Mouse (Mus musculus) lung, embryonic 16.5 days (tissue): Measurements from ENCODE around the gene Mdk. TPM values are rescaled to one million over a fixed set of nuclear protein-coding genes. Genes with fewer than 3 reads are reported as not detected.

Experiments
- ATAC-seq: fragments of 200-750 bp; cut with Nextera tagmentation; 2 replicates; pipeline ENCODE4 v1.8.0; 2017; ENCODE audit warnings: low read depth, mild to moderate bottlenecking, moderate library complexity
- H3K27ac ChIP-seq: fragments of 300-500 bp; sonication (generic); 2 replicates; pipeline ENCODE4 v1.5.1; 2014; ENCODE audit warnings: mild to moderate bottlenecking, control low read depth, low read length
- H3K27me3 ChIP-seq: fragments of 300-500 bp; sonication (generic); 2 replicates; pipeline ENCODE4 v1.6.1; 2014; ENCODE audit warnings: low read depth, low read length, mixed read lengths; ENCODE audit not compliant: control insufficient read depth, insufficient read depth
- H3K36me3 ChIP-seq: fragments of 300-500 bp; sonication (generic); 2 replicates; pipeline ENCODE4 v1.6.1; 2014; ENCODE audit warnings: low read length; ENCODE audit not compliant: control insufficient read depth, insufficient read depth
- H3K4me1 ChIP-seq: fragments of 300-500 bp; sonication (generic); replicated peaks from 2 replicates; pipeline ENCODE4 v1.6.1; 2014; ENCODE audit warnings: low read length, mixed read lengths; ENCODE audit not compliant: control insufficient read depth, insufficient read depth
- H3K4me2 ChIP-seq: fragments of 300-500 bp; sonication (generic); 2 replicates; pipeline ENCODE4 v1.6.1; 2014; ENCODE audit warnings: low read depth, low read length, control low read depth
- H3K4me3 ChIP-seq: fragments of 300-500 bp; sonication (generic); 2 replicates; pipeline ENCODE4 v1.5.1; 2014; ENCODE audit warnings: mild to moderate bottlenecking, low read length, control low read depth
- H3K9ac ChIP-seq: fragments of 300-500 bp; sonication (generic); 2 replicates; pipeline ENCODE4 v1.6.1; 2014; ENCODE audit warnings: low read length, control low read depth
- H3K9me3 ChIP-seq: fragments of 300-500 bp; sonication (generic); 2 replicates; pipeline ENCODE4 v1.6.1; 2016; ENCODE audit warnings: low read length; ENCODE audit not compliant: control insufficient read depth
- WGBS: fragments of 180-500 bp; shearing (Covaris S2); extraction: QIAGEN DNeasy Blood & Tissue Kit; methylation state at CpG from one replicate; pipeline ENCODE4 v1.1.7; 2014; 5-methylcytosine and 5-hydroxymethylcytosine counted together
- polyA plus RNA-seq: library from polyadenylated mRNA; unstranded; fragments of >200 nt; fragmentation: Nextera tagmentation; extraction: Ambion mirVana; gene quantifications from 2 replicates; pipeline ENCODE4 v1.2.1, GENCODE M21; 2015

The Mdk gene
- polyA plus RNA-seq, 1 experiment from 2014 or later = 776 TPM

DNA sequence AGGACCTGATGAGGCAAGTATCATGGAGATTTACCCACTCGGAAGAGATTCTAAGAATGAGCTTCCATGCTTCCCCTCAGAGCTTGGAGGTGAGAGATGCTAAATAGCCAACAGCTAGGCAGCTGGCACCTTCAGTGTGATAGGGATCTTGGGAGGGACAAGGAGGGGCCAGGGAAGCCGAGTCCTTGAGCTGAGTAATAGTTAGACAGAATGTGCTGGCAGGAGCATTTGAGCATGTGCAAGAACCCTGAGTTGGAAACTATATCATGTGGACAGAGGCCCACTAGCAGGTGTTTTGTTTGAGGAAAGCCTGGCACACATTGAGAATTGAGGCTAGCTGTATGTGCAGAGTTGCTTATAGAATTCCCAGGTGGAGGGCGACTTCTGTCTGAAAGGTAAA, 19.5 kb downstream of the Mdk start:
- Histone ChIP-seq H3K36me3 (peaks cover 19% of the 10 kb centered on the region), H3K27ac (no peak overlapping the region), H3K4me2 (no peak overlapping the region), H3K27me3 (no peaks in the 10 kb centered on the region), H3K4me3 (no peak overlapping the region), H3K9ac (no peak overlapping the region), H3K4me1 (no peaks in the 10 kb centered on the region), H3K9me3 (no peaks in the 10 kb centered on the region)
- no peak for ATAC-seq
- 53% methylated on average over 3 of the region's 3 CpGs for WGBS

DNA sequence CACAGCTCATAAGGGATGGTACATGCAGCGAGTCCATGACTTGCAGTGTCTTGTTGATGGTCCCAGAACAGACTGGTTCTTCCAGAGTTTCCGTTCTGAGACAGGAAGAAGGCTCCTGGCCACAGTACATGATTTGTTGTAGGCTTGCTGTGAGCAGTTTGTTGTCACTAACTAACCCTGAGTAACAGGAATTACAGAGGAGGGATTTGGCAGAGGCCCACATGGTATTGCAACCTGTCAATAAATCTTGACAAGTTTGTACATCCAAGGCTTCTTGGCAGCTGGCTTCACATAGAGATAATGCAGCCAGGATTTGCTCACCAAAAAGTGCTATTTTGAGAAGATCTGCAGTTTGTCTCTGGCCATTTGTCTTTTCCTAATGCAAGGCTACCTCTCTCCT, 26.0 kb downstream of the Mdk start:
- 96% methylated on average over 2 of the region's 2 CpGs for WGBS
- Histone ChIP-seq H3K9ac (no peak overlapping the region), H3K27me3 (no peaks in the 10 kb centered on the region), H3K36me3 (0 out of 2 replicates have a peak, but pooled peaks cover 6% of the 10 kb centered on the region), H3K9me3 (no peaks in the 10 kb centered on the region), H3K27ac (no peak overlapping the region), H3K4me2 (no peak overlapping the region), H3K4me3 (no peak overlapping the region), H3K4me1 (no peaks in the 10 kb centered on the region)
- ATAC-seq = no peak

DNA sequence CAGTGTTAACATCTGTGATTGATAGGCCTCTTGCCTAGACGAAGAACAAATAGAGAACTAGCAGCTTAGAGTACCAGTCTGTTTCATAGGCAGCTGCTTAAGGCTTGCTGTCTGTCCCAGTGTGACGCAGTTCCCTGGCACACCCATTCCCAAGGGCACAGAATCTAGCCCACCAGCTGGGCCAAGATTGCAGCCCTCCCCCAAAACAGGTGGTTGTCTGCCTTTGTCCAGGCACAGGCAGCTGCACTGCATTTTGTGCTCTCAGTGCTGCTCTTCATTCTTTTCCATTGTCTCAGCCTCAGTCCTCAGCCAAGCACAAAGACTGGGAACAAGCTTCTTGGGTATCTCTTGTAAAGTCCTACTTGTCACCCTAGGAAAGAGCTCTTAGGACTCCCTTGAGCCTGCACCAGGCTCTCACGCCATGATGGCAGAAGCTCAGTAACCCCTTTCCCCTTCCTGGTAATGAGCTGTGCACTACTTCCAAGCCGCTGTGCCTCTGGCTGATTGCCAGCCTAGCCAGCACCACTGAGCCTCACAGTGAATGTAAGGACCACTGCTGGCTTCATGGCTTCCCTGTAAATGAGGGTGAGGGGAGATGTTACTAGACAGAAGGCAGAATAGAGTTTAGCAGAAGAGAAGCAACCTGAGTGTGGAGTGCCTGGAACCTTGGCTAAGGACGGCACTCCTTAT, 27.3 kb downstream of the Mdk start:
- H3K4me2 ChIP-seq = no peak overlapping the region
- WGBS = 63% methylated on average over 5 of the region's 5 CpGs
- H3K4me1 ChIP-seq = no peaks in the 10 kb centered on the region
- H3K27ac ChIP-seq = no peak overlapping the region
- no peaks in the 10 kb centered on the region for H3K27me3 ChIP-seq
- H3K9me3 ChIP-seq = no peaks in the 10 kb centered on the region
- no peak overlapping the region for H3K9ac ChIP-seq
- ATAC-seq = no peak
- no peak overlapping the region for H3K4me3 ChIP-seq
- H3K36me3 ChIP-seq = no peaks in the 10 kb centered on the region

DNA sequence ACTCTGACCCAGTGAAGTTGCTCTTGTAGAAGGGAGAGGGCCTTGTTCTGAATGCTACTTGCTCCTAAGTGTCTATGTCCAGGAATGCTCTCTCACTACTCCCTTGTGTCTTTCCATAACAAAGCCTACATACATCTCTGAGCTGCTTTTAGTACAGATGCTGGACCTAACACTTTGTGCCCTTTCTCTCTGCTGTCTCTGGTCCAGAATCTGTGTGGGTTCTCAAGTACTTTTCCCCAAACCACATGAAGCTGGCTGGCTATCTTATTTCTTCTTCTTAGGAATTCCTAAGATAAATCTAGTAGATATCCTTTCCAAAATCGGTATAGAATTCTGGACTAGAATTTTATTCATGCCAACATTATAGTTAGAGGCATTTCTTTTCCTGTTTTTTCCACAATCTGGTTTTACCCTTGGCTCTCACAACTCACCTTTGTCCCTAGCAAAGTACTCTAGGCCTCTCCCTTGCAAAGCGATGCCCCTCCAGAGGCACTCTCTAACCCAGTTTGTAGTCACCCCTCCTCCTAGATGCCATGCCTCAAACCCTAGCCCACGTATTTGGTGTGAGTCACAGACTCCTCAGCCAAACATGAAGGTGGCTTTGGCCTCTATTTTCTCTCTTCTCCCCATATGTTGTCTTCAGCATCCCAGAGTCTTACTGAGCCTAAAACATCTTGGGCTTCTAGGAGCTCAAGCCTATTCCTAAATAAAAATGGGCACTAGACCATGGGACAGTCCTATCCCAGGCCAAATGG, 28.7 kb downstream of the Mdk start:
- no peak overlapping the region for H3K27ac ChIP-seq
- no peak overlapping the region for H3K9ac ChIP-seq
- H3K27me3 ChIP-seq = no peaks in the 10 kb centered on the region
- H3K4me2 ChIP-seq = no peak overlapping the region
- H3K4me3 ChIP-seq = no peak overlapping the region
- no peak for ATAC-seq
- H3K4me1 ChIP-seq = no peaks in the 10 kb centered on the region
- 83% methylated on average over 3 of the region's 3 CpGs for WGBS
- no peaks in the 10 kb centered on the region for H3K9me3 ChIP-seq
- no peaks in the 10 kb centered on the region for H3K36me3 ChIP-seq

DNA sequence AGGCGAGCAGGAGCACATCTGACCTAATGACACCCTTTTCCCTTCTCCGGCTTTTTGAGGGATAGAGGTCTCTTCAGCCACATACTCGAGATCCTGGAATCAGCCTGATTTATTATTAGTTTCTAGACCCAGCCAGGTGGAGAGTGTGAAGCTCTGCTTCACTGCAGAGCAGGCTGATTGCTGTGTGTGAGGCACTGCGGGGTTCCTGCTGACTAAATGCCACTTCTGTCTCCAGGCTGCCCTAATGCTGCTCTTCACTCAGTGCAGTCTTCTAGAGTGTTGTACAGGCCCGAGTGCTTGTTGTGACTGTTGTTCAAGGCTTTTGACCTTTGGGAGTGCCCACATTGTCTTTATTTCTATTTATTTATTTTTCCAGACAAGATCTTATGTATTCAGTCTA, 29.8 kb downstream of the Mdk start:
- Histone ChIP-seq H3K4me1 (no peaks in the 10 kb centered on the region), H3K9ac (no peak overlapping the region), H3K36me3 (no peaks in the 10 kb centered on the region), H3K4me2 (no peak overlapping the region), H3K27me3 (no peaks in the 10 kb centered on the region), H3K9me3 (no peaks in the 10 kb centered on the region), H3K4me3 (no peak overlapping the region), H3K27ac (no peak overlapping the region)
- 67% methylated on average over 5 of the region's 5 CpGs for WGBS
- no peak for ATAC-seq

DNA sequence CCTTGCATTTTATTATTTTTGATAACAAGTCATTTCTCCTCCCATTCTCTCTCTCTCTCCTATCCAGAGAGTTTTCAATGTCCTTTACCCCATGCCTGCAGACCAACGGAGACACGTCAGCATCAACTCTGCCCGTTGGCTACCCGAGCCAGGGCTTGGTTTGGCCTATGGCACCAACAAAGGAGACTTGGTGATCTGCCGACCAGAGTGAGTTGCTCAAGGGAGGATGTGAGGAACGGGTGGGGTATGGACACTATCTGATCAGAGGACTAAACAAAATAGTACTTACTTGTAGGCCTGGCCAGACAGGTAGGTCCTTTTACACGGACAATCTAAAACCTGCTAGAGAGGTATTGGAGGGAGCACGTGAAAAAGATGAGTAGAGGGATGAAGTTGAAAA, 31.7 kb downstream of the Mdk start:
- no peak overlapping the region for H3K4me3 ChIP-seq
- ATAC-seq = no peak
- no peaks in the 10 kb centered on the region for H3K27me3 ChIP-seq
- 91% methylated on average over 8 of the region's 8 CpGs for WGBS
- no peaks in the 10 kb centered on the region for H3K4me1 ChIP-seq
- H3K9me3 ChIP-seq = no peaks in the 10 kb centered on the region
- no peaks in the 10 kb centered on the region for H3K36me3 ChIP-seq
- H3K27ac ChIP-seq = no peak overlapping the region
- H3K9ac ChIP-seq = no peak overlapping the region
- H3K4me2 ChIP-seq = no peak overlapping the region

DNA sequence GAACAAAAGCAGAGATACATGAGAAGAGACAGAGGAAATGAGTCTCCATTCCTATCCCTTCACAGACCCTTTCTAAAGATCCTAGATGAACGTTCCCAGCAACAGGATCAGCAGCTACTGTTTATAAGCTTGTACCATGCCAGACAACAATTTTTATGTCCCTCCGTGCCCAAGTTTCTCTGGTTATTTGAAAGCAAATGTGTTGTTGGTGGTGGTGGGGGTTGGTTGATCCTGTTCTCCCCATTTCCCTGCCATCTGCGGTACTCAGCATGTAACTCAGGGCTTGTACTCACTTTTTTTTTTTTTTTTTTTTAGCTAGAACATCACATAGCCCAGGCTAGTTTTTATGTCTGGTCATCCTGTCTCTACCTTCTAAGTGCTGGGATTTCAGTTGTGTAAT, 33.0 kb downstream of the Mdk start:
- H3K27ac ChIP-seq = no peak overlapping the region
- H3K36me3 ChIP-seq = no peaks in the 10 kb centered on the region
- H3K27me3 ChIP-seq = no peaks in the 10 kb centered on the region
- H3K4me3 ChIP-seq = no peak overlapping the region
- H3K4me1 ChIP-seq = no peaks in the 10 kb centered on the region
- no peak overlapping the region for H3K4me2 ChIP-seq
- no peak for ATAC-seq
- 83% methylated on average over 3 of the region's 3 CpGs for WGBS
- H3K9ac ChIP-seq = no peak overlapping the region
- no peaks in the 10 kb centered on the region for H3K9me3 ChIP-seq

DNA sequence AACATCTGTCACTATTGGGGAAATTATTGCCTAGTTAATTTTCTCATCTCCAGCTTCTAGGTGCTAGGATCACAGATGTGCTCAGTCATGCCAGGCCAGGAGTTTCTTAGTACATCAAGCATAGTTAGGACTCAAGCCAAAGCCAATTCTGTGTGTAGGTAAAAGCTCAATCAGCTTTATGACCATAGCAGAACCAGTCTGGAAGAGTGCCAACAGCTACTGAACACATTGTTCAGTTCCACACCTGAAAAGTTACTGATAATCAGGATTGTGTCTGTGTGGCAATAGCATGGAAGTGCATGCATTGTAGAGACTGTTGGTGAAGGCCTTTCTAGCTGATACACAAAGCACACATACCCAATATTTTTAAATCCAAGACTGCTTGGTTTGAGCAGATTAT, 34.1 kb downstream of the Mdk start:
- no peak for ATAC-seq
- H3K9ac ChIP-seq = no peak overlapping the region
- no peak overlapping the region for H3K27ac ChIP-seq
- H3K4me1 ChIP-seq = no peaks in the 10 kb centered on the region
- no peaks in the 10 kb centered on the region for H3K36me3 ChIP-seq
- no peak overlapping the region for H3K4me2 ChIP-seq
- no peak overlapping the region for H3K4me3 ChIP-seq
- H3K9me3 ChIP-seq = no peaks in the 10 kb centered on the region
- H3K27me3 ChIP-seq = no peaks in the 10 kb centered on the region

DNA sequence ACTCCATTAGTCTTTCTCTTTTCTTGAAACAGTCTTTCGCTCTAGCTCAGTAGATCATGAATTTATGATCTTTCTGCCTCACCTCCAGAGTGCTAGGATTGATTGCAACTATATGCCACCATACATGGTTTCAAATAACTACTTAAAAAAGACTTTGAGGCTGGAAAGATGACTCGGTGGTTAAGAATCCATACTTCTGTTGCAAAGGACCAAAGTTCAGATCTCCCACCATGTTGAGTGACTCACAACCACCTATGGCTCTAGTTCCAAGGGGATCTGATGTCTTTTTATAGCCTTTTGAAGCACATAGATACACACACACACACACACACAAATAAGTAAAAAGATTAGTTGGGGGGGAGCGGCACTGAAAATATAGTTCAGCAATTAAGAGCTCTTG, 36.7 kb downstream of the Mdk start:
- Histone ChIP-seq H3K36me3 (no peaks in the 10 kb centered on the region), H3K9me3 (no peaks in the 10 kb centered on the region), H3K4me1 (no peaks in the 10 kb centered on the region), H3K4me2 (no peak overlapping the region), H3K27me3 (no peaks in the 10 kb centered on the region), H3K9ac (no peak overlapping the region), H3K4me3 (no peak overlapping the region), H3K27ac (no peak overlapping the region)
- WGBS = 94% methylated on average over 3 of the region's 3 CpGs
- ATAC-seq = no peak
